Mouse (Mus musculus) neural tube, embryonic 10.5 days (tissue): ENCODE data around the gene Adgrf4.

ENCODE experiments used
- DNase-seq: peaks from one replicate; pipeline ENCODE4 v3.0.0-alpha.2; 2017; ENCODE audit warnings: low spot score; ENCODE audit errors: extremely low spot score

The Adgrf4 gene

DNA sequence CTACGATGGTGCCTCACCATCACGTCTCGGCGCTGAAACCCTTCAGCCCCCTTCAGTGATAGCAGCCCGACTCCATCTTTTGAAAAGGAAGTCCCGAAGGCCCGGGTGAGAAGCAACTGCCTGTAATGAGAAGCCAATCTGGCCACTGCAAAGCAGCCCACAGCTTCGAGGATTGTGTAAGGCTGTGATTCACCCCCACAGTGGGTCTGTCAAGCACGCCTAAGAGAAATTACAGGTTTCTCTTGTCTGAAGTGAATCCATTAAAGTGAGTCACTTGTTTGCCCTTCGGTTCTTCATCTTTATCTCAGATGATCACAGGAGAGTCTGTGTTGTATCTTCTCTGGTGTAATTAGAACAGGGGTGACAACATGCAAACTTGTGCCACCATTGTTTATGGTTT is at the start of gene Adgrf4:
Gene Adgrf4 (minus strand): TSS at position 149 of the 400 bp plus-strand sequence.
- DNase-seq = no peak

DNA sequence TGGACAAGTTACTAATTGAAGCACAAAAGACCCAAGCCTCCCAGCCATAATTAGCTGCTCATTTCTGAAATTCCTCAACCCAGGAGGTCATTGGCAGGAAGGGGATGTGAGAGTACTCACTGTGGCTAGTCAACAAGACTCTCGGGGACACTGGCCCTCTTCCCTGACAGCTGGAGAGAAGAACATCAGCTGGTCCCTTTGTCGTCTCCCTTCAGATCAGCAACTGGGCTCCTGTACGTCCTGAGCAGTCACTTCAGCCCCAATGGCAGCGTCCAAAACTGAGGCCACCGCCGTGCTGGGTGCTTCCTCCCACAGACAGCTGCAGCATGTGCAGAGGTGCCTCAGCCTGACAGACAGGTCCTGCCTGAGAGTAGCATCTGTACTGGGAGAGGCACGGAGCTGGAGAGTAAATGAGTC is 49.7 kb upstream of the Adgrf4 start, which contains the start of gene Adgrf2:
Gene Adgrf2 (minus strand): TSS at position 379 of the 417 bp plus-strand sequence.
- no peak for DNase-seq

DNA sequence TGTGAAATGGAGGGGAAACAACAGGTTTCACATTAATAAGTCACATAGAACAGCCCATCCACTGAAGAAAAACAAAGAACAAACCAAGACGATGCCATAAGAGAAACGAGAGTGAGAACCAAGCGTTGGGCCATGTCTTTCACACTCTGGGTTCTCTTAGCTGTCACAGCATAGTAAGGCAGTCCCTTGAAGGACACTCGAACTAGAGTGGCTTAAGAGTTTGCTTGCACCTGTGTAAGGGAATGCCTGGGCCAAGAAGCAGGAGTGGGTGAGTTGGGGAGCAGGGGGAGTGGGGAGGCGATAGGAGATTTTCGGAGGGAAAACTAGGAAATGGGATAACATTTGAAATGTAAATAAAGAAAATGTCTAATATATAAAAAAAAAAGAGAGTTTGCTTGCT is 46.7 kb upstream of the Adgrf4 start:
- DNase-seq = no peak

DNA sequence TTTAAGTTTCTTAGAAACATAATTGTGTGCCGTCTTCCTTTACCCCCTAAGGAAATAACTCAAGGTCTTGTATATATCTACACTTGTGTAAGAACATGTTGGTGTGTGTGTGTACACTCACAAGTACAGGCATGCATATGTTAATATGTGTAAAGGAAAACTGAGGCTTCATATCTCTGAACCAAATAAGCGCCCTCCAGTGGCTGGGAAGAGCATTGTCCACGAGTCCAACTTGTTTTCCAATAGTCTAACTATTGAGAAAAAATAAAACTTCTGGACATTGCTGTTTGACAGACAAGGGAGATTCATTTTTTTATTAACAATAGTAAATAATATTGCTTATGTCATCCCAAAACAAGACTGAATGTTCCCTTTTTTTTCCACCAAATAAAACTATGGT is 25.1 kb upstream of the Adgrf4 start:
- DNase-seq = no peak

DNA sequence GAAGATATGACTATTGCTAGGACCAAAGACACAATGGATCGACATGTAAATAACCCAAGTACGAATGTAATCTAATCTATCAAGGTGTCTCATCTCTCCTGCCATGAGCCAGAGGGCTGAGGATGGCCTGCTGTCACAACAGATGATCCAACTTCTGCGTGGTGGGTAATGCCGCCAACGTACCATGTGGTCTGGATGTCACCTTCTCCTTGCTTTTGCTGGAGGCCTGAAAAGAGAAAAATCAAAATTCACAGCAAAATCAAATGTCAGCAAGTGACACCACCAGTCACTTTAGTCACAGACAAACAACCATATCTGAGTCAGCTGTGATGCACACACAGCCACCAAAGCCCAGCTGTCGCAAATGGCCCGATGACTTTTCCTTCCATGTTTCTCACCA is 22.9 kb upstream of the Adgrf4 start:
- no peak for DNase-seq

DNA sequence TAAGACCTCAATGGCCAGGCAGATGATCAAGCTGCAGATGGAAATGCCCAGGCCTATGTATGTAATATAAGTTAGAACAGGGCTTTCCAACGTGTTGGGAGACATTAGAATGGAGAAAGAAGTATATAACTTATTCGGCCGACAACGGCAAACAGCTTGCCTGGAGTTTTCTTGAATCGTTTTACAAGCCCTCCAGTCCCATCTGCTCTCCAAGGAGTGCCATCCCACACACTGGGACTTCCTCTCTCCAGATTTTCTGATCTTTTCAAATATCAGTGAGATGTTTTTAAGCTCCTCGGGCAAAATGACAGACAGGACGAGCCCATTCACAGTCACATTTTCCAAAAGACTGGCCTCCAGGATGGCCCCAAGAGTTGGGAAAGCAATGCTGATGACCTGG is 18.6 kb upstream of the Adgrf4 start:
- DNase-seq = no peak

DNA sequence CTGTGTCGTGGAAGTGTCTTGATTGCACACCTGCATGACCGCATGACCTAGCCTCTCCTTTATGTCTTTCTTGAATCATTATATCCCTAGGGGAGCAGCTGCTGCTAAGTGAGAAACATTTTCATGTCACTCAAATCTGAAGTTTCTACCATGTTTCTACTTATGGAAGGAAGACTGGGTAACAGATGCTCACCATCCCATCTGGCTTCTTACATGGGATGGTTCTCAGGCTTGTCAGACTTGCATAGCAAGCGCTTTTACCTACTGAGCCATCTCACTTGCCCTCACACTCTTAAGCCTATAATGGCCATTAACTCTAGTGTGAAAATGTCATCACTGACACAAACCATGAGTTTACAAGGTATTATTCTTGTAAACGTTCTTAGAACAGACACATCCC is 13.5 kb upstream of the Adgrf4 start:
- no peak for DNase-seq

DNA sequence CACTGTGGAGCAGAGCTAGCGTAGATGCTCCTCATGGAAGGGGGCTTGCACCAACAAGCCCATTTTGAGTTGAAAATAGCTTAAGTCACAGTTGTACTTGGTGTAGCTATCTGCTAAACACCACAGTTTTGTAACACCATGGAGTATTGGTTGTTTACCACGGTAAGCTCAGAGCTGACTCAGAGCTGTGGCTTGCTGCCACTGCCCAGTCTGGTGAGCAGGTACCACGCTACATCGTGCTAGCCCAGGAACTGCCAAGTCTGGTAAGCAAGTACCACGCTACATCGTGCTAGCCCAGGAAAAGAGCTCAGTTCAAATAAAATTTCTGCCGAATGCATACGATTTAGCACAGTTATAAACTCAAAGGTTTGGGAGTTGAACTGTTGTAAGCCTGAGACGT is 10.1 kb upstream of the Adgrf4 start:
- no peak for DNase-seq

DNA sequence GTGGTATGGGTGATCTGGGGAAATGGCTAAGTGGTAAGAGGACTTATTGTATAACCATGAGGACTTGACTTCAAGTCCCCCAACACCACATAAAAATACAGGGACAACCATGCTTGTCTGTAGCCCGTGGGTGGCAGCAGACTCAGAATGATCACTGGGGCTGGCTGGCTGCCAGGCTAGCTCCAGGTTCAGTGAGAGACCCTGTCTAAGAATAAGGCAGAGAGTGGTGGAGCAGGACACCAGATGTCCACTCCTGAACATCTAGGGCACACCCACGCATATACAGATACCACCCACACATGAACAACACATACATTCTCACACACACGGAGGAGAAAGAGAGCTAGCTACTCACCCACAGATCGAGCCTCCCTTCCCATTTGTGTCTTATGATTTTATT is 2.6 kb upstream of the Adgrf4 start:
- no peak for DNase-seq

DNA sequence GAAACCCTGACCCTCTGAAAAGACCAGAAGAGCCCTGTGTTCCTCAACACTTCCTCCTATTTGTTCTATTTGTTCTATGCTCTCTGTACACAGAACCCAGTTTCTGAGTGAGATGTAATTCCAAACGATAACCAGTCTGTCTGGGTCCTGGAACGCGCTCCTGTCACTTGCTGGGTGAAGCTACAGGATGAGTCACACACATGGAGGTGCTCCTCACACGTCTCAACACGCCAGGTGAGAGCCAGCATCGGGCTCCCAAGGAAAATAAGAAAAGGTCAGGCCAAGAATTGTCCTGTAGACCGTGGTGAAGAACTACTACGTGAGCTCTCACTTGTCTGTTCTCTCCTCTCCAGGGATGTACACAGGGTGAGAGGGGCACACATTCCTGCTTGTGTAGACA is 1.6 kb downstream of the Adgrf4 start:
- DNase-seq = no peak

DNA sequence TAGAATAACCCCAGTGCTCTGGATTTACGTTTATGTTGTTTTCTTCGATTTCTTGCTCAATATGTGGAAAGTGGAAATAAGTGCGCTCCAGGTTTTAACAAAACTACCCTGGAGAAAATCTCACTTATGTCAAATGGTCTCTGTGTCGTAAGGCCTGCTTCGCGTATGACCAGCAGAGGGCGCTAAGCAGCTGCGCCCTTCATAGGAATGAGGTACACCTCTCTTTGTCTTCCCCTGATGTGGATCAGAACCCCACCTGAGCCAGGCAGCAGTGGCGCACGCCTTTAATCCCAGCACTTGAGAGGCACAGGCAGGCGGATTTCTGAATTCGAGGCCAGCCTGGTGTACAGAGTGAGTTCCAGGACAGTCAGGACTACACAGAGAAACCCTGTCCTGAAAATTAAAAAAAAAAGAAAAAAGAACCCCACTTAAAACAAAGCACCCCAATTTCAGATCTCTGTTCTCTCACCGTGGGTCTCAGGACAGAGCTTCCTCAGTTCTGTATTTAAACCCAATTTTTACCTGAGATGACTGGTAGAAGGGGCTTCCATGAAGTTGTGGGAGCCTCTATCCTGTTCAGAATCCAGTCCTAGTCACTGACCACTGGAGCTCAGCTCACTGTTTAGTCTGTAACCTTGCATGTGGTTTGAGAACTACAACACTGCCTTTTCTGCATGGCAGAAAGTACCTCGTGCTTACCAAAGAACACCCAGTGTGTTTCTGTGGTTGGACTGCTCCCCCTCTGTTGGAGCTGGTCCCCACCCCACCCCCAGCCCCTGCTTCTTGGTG is 33.3 kb downstream of the Adgrf4 start:
- peak; percentile 63 for DNase-seq

DNA sequence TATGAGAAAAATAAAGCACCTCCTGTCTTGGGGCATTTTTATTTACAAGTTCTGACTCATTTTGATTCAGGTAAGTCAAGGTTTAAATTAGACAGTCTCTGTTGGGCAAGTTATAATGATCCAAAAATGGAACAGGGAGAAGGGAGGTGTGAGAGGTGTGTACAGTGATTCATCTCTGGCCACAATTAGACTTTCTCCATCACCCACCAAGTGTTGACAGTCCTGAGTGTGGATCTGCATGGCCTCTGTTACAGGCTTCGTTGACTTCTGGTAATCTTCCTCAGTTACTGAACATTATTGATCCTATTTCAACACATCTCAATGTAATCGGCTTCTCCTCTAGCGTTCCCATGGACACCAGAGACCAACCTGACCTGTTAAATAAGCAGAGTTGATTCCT is 48.7 kb downstream of the Adgrf4 start:
- no peak for DNase-seq

DNA sequence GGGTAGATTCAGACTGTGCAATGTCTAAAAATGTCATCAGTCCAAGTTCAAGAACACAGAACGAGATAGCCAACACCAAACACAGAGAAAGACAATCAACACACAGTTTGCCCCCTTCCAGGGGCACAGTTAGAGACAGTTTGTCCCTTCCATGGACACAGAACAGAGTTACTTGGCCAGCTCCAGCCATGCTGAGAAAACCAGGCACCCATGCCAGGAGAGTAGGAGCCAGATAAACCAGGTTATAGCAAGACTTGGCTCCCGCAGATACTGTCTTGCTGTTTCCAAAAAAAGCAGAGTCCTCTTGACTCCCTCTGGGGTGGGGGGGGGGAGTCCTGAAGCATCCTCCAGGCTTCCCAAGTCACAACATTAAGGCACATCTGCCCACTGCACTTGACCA is 61.9 kb downstream of the Adgrf4 start:
- DNase-seq = no peak

DNA sequence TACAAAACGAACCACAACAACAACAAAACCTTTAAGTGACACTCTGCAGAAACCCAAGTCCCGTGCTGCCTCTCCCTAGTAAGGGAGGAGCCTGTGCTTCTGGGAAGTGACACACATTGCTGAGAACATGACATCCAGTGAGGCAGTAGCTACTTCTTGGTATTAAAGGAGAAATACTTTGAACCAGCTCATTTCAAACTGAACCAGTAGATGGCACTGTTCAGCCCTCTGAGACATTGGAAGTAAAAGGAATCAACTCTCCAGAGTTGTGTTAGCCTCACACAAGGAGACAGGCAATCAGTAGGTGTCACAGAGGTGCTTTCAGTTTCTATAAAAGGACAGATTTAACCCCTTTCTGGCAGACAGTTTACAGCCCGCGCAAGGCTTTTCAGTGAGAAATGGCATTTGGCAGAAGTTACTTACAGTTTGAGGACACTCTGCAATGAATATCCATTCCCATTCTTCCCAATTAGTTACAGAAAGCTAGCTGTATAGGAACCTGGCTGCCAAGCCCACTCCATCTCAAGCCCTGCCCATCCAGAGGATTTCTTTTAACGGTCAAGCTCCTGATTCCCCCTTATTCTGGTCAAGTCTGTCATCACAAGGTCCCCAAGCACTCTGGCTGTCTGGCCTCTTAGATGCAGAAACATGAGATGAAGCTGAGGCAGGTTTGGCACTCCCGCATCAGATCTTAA is 78.9 kb downstream of the Adgrf4 start:
- no peak for DNase-seq

DNA sequence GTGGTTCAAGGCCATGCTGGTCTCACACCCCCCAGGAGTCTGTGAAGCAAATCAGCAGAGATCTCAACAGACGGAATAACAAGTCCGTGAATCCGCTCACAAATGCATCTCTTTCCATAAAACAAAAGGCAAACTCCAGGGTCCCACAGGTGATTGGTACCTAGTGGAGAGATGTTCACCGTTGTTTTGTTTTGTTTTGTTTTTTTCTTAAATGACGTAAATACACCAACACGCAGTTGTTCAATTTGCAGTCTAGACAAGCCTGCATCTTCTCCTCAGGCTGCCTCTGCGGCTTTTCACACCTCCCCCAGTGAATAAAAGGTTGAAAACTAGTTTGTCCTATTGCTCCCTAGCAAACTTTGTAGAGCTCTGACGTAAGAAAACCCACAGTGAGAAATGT is 80.8 kb downstream of the Adgrf4 start, which contains the start of gene Opn5:
Gene Opn5 (minus strand): TSS at position 101 of the 400 bp plus-strand sequence.
- DNase-seq = no peak

DNA sequence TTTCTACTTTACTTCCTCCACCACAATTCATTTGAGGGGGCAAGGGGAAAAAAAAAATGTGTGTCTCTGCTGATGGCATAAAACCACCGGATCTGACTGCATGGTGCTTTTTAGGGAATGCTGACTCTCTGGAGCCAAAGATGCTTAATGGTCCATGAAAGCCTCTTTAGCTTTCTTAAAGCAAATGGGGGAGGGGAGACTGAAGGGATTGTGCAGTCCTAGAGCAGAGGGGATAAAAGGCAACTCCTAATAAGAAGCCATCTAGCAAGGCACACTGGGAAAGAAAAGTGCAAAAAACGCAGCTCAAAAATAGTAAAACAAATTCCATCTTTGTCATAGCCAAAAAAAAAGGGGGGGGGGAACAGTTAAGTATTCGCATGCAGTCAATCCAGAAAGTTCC is 83.8 kb downstream of the Adgrf4 start:
- DNase-seq = no peak
